Mouse (Mus musculus): ENCODE data around the gene Glis3.

GRCm38 (mm10) chr19:28561697-28562002, 118.2 kb downstream of the Glis3 start:
- no peak for TF ChIP-seq CTCF (IDR thresholded peaks at IDR 0.05; ENCODE audit: insufficient read depth, low read length)
- TF ChIP-seq POLR2A (IDR thresholded peaks at IDR 0.05; ENCODE audit: borderline replicate concordance, extremely low read depth, low read depth, low read length): no peak

Data from lung, adult 2 months (tissue).